Mouse (Mus musculus) heart, postnatal 0 days (tissue): ENCODE data around the gene Ccdc121.

Source experiments
- CTCF ChIP-seq: IDR thresholded peaks from 2 replicates; pipeline ENCODE4 v1.5.1; 2016; ENCODE audit warnings: antibody characterized with exemption, control low read depth, low read depth
- EP300 ChIP-seq: IDR thresholded peaks from 2 replicates; pipeline ENCODE4 v1.6.1; 2016; ENCODE audit warnings: antibody characterized with exemption, low read depth

- TF ChIP-seq CTCF (no peak), EP300 (no peak)
These were observed 49.0 kb downstream of the Ccdc121 start for GRCm38 (mm10) chr1:181462051-181462905.
